Mouse (Mus musculus): ENCODE data around the gene Sh2d2a.
A peak's percentile ranks its signal among the peaks of the same experiment; 100 is the strongest.

DNA sequence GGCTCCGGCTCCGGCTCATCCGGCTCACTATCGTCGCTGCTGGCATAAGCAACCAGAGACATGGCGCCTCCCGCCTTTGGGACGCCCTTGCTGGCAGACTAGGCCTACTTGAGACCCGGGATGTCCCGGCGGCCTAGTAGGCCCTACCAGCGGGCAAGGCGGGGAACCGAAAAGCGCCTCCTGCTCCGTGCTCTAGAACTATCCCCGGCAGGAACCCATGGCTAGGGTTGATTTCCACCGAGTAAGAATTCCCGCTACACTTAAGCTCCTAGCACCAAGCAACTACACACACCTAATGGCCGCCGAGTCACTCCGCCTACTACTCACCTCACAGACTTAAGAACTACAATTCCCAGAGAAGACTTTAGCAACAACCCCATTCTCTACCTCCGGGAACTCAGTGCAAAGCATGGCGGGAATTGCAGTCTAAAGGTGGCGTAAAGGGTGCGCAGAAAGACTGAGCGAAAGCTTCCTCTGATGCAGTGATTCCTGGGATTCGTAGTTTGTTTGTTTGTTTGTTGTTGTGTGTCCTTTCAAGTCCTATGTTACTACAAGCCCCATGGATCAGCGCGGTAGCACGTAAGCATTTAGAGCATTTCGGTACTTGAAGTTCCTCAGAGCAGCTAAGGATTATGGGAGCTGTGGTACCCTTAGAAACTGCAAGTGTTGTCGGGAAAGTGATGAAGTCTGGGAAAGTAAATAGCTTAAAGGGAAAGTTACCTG lies 38.9 kb downstream of the Sh2d2a start, which contains the start of gene Prcc:
- TF ChIP-seq POLR2A (IDR thresholded peaks at IDR 0.05; ENCODE audit: borderline replicate concordance, insufficient read depth, low read length) (peak; percentile 65; the same call in 1 of the 2 replicates), CTCF (IDR thresholded peaks at IDR 0.05; ENCODE audit: borderline replicate concordance, insufficient read depth, low read depth, low read length) (no peak)
